Mouse (Mus musculus): ENCODE data around the gene Gm21244. TPM values are rescaled to one million over a fixed set of nuclear protein-coding genes. Genes with fewer than 3 reads are reported as not detected.
"Not testable (repeated sequence)": the region's sequence is repeated elsewhere in the genome, so short reads cannot be mapped to it uniquely, and the experiment has no call there.

Gene Gm21244
- not detected for total RNA-seq (2021)
- long read RNA-seq, experiment 1: 0 reads
- long read RNA-seq, experiment 2: 0 reads

DNA sequence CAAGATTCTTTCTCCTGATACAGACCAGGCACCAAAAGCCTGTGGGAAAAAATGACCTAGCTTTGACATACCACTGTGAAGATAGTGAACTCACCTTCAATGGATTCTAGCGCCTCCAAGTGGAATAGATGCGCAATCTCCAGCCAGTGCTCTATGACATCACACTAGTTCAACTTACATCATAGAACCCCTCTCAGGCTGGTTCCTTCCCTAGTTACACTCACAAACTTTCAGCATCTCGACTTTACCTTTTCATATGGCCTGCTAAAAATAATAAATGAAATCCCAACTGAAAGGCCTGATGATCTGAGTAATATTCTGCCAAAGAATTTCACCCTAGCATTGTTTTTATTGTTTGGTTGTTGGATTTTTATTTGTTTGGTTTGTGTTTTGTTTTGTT lies at the start of gene Gm21244:
Gm21244 (minus strand) TSS at position 101 of the 400 bp plus-strand sequence.
- not testable (repeated sequence) for DNase-seq

Other genes with a start within 250 kb of the Gm21244 start
- not detected for gene Gm28998, start 84.5 kb upstream of the Gm21244 start, total RNA-seq (2021)
- not detected for gene Gm21788, start 235.7 kb upstream of the Gm21244 start, total RNA-seq (2021)

Measured in gastrocnemius, postnatal 10 days (tissue).